Mouse (Mus musculus): ENCODE data around the gene Lrguk. TPM values are rescaled to one million over a fixed set of nuclear protein-coding genes. Genes with fewer than 3 reads are reported as not detected.

Lrguk gene
- polyA plus RNA-seq, 1 experiment from 2014 or later, result 0.34 TPM

DNA sequence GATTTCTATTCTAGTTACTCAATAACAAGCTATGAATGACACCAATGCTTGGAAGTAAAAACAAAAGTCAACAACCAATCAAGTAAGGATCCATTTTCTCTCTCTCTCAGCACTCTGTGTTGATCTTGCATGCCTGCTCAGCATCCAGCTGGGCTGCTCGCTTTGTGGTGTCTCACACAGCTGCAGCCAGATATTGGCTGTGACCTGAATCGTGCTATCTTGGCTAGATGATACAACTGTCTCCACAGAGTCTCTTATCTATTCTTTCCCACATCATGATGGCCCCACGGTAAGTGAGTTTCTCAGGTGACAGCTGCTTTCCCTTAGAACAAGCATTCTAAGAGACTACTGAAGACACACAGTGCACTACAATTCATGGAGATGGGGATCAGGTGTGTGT lies 152.7 kb downstream of the Lrguk start:
- 81% methylated on average over 3 of the region's 3 CpGs for WGBS
- no peak for ATAC-seq (ENCODE audit: insufficient number of reproducible peaks, insufficient read depth, low FRiP score, low TSS enrichment, low read depth)

DNA sequence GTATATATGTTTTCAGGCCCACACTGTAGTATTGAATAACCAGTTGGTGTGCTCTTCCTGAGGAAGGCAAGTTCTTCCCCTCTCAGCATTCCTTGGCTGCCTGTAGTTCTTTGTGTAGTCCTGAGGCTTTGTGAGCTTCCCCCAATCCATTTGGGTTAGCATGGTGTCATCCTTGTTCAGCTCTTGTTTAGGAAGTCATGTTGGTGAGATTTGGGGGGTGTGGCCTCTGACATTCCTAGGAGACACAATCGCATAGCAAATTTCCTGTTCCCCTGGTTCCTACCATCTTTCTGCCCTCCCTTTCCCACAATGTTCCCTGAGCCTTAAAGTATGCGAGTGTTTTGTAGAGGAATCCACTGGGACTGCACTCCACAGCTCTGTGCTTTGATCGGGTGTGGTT lies 154.1 kb downstream of the Lrguk start:
- no peak for ATAC-seq (ENCODE audit: insufficient number of reproducible peaks, insufficient read depth, low FRiP score, low TSS enrichment, low read depth)
- Histone ChIP-seq H3K36me3 (no peaks in the 10 kb centered on the region), H3K9ac (no peak overlapping the region), H3K27ac (no peak overlapping the region), H3K27me3 (no peaks in the 10 kb centered on the region), H3K4me3 (no peak overlapping the region), H3K9me3 (no peaks in the 10 kb centered on the region; the same call in 1 of the 2 replicates), H3K4me1 (no peaks in the 10 kb centered on the region), H3K4me2 (no peak overlapping the region)
- 76% methylated on average over 3 of the region's 3 CpGs for WGBS

More for the DNA sequence above, 152.7 kb downstream of the Lrguk start:
- H3K4me2 ChIP-seq, result no peak overlapping the region
- no peak overlapping the region for H3K4me3 ChIP-seq
- H3K27me3 ChIP-seq, result no peaks in the 10 kb centered on the region
- H3K9ac ChIP-seq, result no peak overlapping the region
- no peak overlapping the region for H3K27ac ChIP-seq
- no peaks in the 10 kb centered on the region; the same call in 1 of the 2 replicates for H3K9me3 ChIP-seq
- no peaks in the 10 kb centered on the region for H3K4me1 ChIP-seq
- no peaks in the 10 kb centered on the region for H3K36me3 ChIP-seq

Other genes starting within 250 kb of the Lrguk start
- 47.6 and 49.9 TPM in 2 replicates for gene Slc35b4, start 147.7 kb downstream of the Lrguk start, polyA plus RNA-seq (2015; fragmentation: Nextera tagmentation; extraction: Ambion mirVana)

All from embryonic facial prominence, embryonic 13.5 days (tissue).